Mouse (Mus musculus) 3T3-L1 (cell line): ENCODE measurements at regions not wholly inside any gene's neighbourhood (a gene's known extent, or its start where the extent isn't known, plus 50 kb on each side); places are given as distances from the start of the nearest gene placed in this dataset.
"Not testable (repeated sequence)": the region's sequence is repeated elsewhere in the genome, so short reads cannot be mapped to it uniquely, and the experiment has no call there.

Experiments used
- DNase-seq: peaks from one replicate; pipeline ENCODE4 v3.0.0-alpha.2; 2015; ENCODE audit warnings: low read depth, low spot score

DNA sequence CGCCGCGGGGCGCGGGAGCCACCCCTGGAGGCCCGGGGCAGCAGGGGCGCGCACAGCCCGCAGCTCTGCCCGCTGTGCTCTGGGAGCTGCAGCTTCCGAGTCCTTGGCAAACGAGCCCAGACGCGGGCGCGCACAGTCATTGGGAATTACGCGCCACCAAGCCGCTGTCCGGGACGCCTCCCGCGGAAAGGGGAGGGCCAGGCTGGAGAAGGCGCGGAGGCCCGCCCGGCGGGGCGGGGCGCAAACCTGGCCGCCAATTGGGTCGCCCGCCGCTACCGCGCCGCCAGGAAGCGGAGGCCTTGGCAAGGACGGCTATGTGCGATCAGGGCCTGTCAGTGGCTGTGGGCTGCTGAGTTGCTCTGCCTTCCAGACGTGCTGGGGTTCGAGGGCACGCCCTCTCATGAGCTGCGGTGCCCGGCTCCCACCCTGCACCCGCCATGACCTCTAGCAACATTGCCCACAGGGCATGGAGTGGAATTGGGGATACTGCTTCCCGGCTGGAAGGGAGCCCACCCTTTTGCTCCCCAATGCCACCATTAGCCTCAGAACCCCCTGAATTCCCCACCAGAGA lies 739.1 kb upstream of the Ywhaq start:
- DNase-seq: peak; percentile 40

DNA sequence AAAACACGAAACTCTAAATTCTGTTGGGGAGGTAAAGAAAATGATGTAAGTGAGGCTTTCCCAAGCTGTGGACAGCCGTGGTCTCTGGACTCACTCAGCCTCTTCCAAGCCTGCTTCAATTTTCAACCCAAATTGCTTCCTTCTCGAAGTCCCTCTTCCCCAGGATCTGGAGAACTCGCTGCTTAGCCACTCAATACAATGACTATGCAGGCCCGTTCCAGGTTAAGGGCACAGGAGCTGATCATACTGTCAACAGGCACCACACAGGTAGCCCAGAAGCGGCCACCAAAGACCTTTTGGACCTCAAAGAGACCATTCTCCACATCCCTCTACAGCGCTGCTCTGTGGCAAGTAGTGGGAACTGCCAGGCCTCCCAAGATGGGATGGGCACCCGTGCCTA lies 737.9 kb upstream of the Ywhaq start:
- not testable (repeated sequence) for DNase-seq
